Mouse (Mus musculus): ENCODE measurements around the gene Ccdc187. TPM values are rescaled to one million over a fixed set of nuclear protein-coding genes. Genes with fewer than 3 reads are reported as not detected.

The Ccdc187 gene
- polyA plus RNA-seq, 1 experiment from 2014 or later, result 0.05 TPM

- Histone ChIP-seq H3K9me3 (ENCODE audit: control insufficient read depth, low read length) (no peaks in the 10 kb centered on the region), H3K27ac (ENCODE audit: low read depth, low read length) (no peak overlapping the region; the same call in 1 of the 2 replicates), H3K4me3 (ENCODE audit: low read depth, low read length) (no peak overlapping the region), H3K36me3 (ENCODE audit: control insufficient read depth, insufficient read depth, low read length) (no peaks in the 10 kb centered on the region), H3K4me2 (no peak overlapping the region), H3K9ac (ENCODE audit: low read length) (no peak overlapping the region), H3K4me1 (ENCODE audit: control insufficient read depth, insufficient read depth, low read length) (peaks cover 11% of the 10 kb centered on the region), H3K27me3 (ENCODE audit: control insufficient read depth, insufficient read depth, low read length) (no peaks in the 10 kb centered on the region)
- DNase-seq (ENCODE audit: low spot score, missing footprints) (peak; percentile 90), ATAC-seq (ENCODE audit: low FRiP score) (peak; percentile 78)
- WGBS, result 31% methylated on average over 10 of the region's 10 CpGs
These were observed 15.4 kb upstream of the Ccdc187 start for GRCm38 (mm10) chr2:26309739-26310138.

GRCm38 (mm10) chr2:26306702-26307101, 12.3 kb upstream of the Ccdc187 start:
- H3K27me3 ChIP-seq (ENCODE audit: control insufficient read depth, insufficient read depth, low read length), result no peaks in the 10 kb centered on the region
- no peaks in the 10 kb centered on the region for H3K36me3 ChIP-seq (ENCODE audit: control insufficient read depth, insufficient read depth, low read length)
- no peak overlapping the region for H3K9ac ChIP-seq (ENCODE audit: low read length)
- DNase-seq (ENCODE audit: low spot score, missing footprints) (peak; percentile 33), ATAC-seq (ENCODE audit: low FRiP score) (no peak)
- H3K4me2 ChIP-seq, result no peak overlapping the region
- 87% methylated on average over 3 of the region's 3 CpGs for WGBS
- no peak overlapping the region for H3K27ac ChIP-seq (ENCODE audit: low read depth, low read length)
- H3K4me1 ChIP-seq (ENCODE audit: control insufficient read depth, insufficient read depth, low read length), result peaks cover 8% of the 10 kb centered on the region; the same call in 1 of the 2 replicates
- no peaks in the 10 kb centered on the region for H3K9me3 ChIP-seq (ENCODE audit: control insufficient read depth, low read length)
- H3K4me3 ChIP-seq (ENCODE audit: low read depth, low read length), result no peak overlapping the region

- no peak overlapping the region for H3K27ac ChIP-seq (ENCODE audit: low read depth, low read length)
- DNase-seq (ENCODE audit: low spot score, missing footprints) (peak; percentile 2), ATAC-seq (ENCODE audit: low FRiP score) (no peak)
- no peak overlapping the region for H3K4me2 ChIP-seq
- WGBS, result 83% methylated on average over 2 of the region's 2 CpGs
- no peaks in the 10 kb centered on the region for H3K36me3 ChIP-seq (ENCODE audit: control insufficient read depth, insufficient read depth, low read length)
- no peak overlapping the region for H3K9ac ChIP-seq (ENCODE audit: low read length)
- no peak overlapping the region for H3K4me3 ChIP-seq (ENCODE audit: low read depth, low read length)
- no peaks in the 10 kb centered on the region for H3K9me3 ChIP-seq (ENCODE audit: control insufficient read depth, low read length)
- no peaks in the 10 kb centered on the region for H3K27me3 ChIP-seq (ENCODE audit: control insufficient read depth, insufficient read depth, low read length)
- peaks cover 8% of the 10 kb centered on the region; the same call in 1 of the 2 replicates for H3K4me1 ChIP-seq (ENCODE audit: control insufficient read depth, insufficient read depth, low read length)
These were observed 11.2 kb upstream of the Ccdc187 start for GRCm38 (mm10) chr2:26305555-26305954.

DNA sequence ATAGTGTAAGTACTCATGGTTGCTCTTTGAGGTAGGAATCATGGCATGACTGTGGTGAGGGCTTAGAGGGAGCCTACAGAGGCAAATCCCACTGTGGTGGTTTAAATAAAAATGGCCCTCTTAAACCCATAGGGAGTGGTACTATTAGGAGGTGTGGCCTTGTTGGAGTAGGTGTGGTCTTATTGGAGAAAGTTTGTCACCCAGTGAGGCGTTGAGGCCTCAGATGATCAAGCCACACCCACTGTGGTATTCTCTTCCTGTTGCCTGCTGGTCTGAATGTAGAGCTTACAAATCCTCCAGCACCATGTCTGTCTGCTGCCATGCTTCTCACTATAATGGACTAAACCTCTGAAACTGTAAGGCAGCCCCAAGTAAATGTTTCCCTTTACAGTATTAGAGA, 10.4 kb upstream of the Ccdc187 start:
- whole genome bisulfite sequencing, result 80% methylated on average over 1 of the region's 1 CpGs

GRCm38 (mm10) chr2:26302005-26302503, 7.7 kb upstream of the Ccdc187 start:
- DNase-seq (ENCODE audit: low spot score, missing footprints) (no peak), ATAC-seq (ENCODE audit: low FRiP score) (no peak)
- no peaks in the 10 kb centered on the region for H3K9me3 ChIP-seq (ENCODE audit: control insufficient read depth, low read length)
- no peaks in the 10 kb centered on the region for H3K27me3 ChIP-seq (ENCODE audit: control insufficient read depth, insufficient read depth, low read length)
- no peak overlapping the region for H3K27ac ChIP-seq (ENCODE audit: low read depth, low read length)
- WGBS, result 87% methylated on average over 10 of the region's 10 CpGs
- no peak overlapping the region for H3K4me3 ChIP-seq (ENCODE audit: low read depth, low read length)
- H3K9ac ChIP-seq (ENCODE audit: low read length), result no peak overlapping the region
- H3K36me3 ChIP-seq (ENCODE audit: control insufficient read depth, insufficient read depth, low read length), result no peaks in the 10 kb centered on the region
- peaks cover 29% of the 10 kb centered on the region for H3K4me1 ChIP-seq (ENCODE audit: control insufficient read depth, insufficient read depth, low read length)
- no peak overlapping the region for H3K4me2 ChIP-seq

More for the DNA sequence above, 10.4 kb upstream of the Ccdc187 start:
- H3K4me2 ChIP-seq, result no peak overlapping the region
- peak; percentile 17 for DNase-seq (ENCODE audit: low spot score, missing footprints)
- no peak overlapping the region for H3K27ac ChIP-seq (ENCODE audit: low read depth, low read length)
- peaks cover 9% of the 10 kb centered on the region; the same call in 1 of the 2 replicates for H3K4me1 ChIP-seq (ENCODE audit: control insufficient read depth, insufficient read depth, low read length)
- H3K4me3 ChIP-seq (ENCODE audit: low read depth, low read length), result no peak overlapping the region
- H3K27me3 ChIP-seq (ENCODE audit: control insufficient read depth, insufficient read depth, low read length), result no peaks in the 10 kb centered on the region
- no peak for ATAC-seq (ENCODE audit: low FRiP score)
- H3K36me3 ChIP-seq (ENCODE audit: control insufficient read depth, insufficient read depth, low read length), result no peaks in the 10 kb centered on the region
- no peaks in the 10 kb centered on the region for H3K9me3 ChIP-seq (ENCODE audit: control insufficient read depth, low read length)
- no peak overlapping the region for H3K9ac ChIP-seq (ENCODE audit: low read length)

DNA sequence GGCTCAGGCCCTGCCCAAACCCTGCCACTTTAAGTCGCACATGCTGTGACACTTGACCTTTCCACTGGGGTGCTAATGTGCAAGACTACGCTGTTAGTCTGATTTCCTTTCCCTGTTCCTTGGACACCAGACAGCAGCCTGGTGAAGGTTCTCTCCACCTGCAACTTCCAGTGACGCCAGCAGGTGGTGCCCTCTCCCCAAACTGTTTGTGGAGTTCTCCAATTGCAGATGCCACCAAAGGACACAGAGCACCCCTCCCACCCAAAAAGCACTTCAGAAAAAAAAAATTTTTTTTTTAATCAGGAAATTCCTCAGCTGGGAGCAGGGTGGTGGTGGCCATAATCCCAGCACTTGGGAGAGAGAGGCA, 6.4 kb upstream of the Ccdc187 start:
- Histone ChIP-seq H3K36me3 (ENCODE audit: control insufficient read depth, insufficient read depth, low read length) (no peaks in the 10 kb centered on the region), H3K27me3 (ENCODE audit: control insufficient read depth, insufficient read depth, low read length) (no peaks in the 10 kb centered on the region), H3K27ac (ENCODE audit: low read depth, low read length) (no peak overlapping the region), H3K4me3 (ENCODE audit: low read depth, low read length) (no peak overlapping the region), H3K4me1 (ENCODE audit: control insufficient read depth, insufficient read depth, low read length) (peaks cover 32% of the 10 kb centered on the region), H3K9me3 (ENCODE audit: control insufficient read depth, low read length) (no peaks in the 10 kb centered on the region), H3K9ac (ENCODE audit: low read length) (no peak overlapping the region), H3K4me2 (no peak overlapping the region)
- peak; percentile 99 for DNase-seq (ENCODE audit: low spot score, missing footprints)
- 0% methylated on average over 3 of the region's 3 CpGs for WGBS
- no peak; the same call in 1 of the 2 replicates for ATAC-seq (ENCODE audit: low FRiP score)

DNA sequence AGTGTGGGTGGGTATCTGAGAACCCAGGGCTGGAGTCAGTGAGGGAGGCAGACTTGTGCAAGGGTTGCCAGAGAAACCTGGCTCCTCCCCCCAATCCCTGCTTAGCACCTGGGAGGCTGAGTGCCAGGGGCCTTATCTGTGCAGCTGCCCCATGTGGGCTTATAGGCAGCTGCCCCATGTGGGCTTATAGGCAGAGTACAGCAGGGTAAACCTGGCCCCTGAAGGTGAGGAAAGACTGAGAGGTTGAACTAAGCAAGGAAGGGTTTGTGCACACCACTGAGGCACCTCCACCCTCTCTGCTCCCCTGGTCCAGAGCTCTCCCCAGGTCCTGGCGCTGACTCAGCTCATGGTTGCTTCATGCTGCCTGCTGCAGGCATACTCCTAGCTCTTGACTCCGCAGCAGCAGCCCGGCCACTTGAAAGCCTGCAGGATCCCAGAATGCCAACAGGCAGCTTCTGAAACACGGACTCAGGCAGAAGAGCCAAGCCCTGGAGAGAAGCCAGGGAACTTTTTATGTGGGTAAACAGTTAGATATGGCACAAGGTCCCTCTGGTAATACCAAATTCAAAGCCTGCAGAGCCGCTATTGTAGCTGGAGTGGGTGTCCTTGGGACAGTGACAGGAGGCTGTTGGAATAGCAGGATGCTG, 5.9 kb upstream of the Ccdc187 start:
- 49% methylated on average over 5 of the region's 5 CpGs for WGBS
- Histone ChIP-seq H3K4me3 (ENCODE audit: low read depth, low read length) (no peak overlapping the region), H3K27me3 (ENCODE audit: control insufficient read depth, insufficient read depth, low read length) (no peaks in the 10 kb centered on the region), H3K36me3 (ENCODE audit: control insufficient read depth, insufficient read depth, low read length) (no peaks in the 10 kb centered on the region), H3K9ac (ENCODE audit: low read length) (no peak overlapping the region), H3K9me3 (ENCODE audit: control insufficient read depth, low read length) (no peaks in the 10 kb centered on the region), H3K27ac (ENCODE audit: low read depth, low read length) (no peak overlapping the region), H3K4me1 (ENCODE audit: control insufficient read depth, insufficient read depth, low read length) (peaks cover 32% of the 10 kb centered on the region), H3K4me2 (no peak overlapping the region)
- no peak for ATAC-seq (ENCODE audit: low FRiP score)
- no peak for DNase-seq (ENCODE audit: low spot score, missing footprints)

DNA sequence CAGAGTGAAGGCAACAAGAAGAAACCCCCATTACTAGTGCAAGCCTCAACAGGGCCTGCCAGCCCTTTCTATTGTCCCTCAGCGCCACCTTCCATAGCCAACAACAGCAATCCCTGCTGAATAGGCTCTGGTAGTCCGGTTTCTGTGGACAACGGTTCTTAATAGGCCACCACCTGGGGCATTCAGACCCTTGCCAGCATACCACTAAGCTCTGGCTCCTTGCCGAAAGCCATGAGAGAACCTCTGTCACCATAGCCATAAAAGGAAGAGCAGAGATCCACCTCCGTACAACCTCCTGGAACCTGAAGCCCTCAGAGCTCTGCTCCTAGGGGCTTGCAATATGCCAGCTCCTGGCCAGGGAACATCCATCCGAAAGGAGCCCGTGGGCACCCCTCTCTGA, 5.0 kb upstream of the Ccdc187 start:
- H3K36me3 ChIP-seq (ENCODE audit: control insufficient read depth, insufficient read depth, low read length), result no peaks in the 10 kb centered on the region
- no peak overlapping the region for H3K9ac ChIP-seq (ENCODE audit: low read length)
- no peaks in the 10 kb centered on the region for H3K27me3 ChIP-seq (ENCODE audit: control insufficient read depth, insufficient read depth, low read length)
- H3K9me3 ChIP-seq (ENCODE audit: control insufficient read depth, low read length), result no peaks in the 10 kb centered on the region
- no peak overlapping the region for H3K4me3 ChIP-seq (ENCODE audit: low read depth, low read length)
- H3K4me2 ChIP-seq, result no peak overlapping the region
- peaks cover 32% of the 10 kb centered on the region for H3K4me1 ChIP-seq (ENCODE audit: control insufficient read depth, insufficient read depth, low read length)
- WGBS, result 27% methylated on average over 7 of the region's 7 CpGs
- ATAC-seq (ENCODE audit: low FRiP score) (no peak), DNase-seq (ENCODE audit: low spot score, missing footprints) (peak; percentile 83)
- H3K27ac ChIP-seq (ENCODE audit: low read depth, low read length), result peak overlapping the region; percentile 69

- ATAC-seq (ENCODE audit: low FRiP score) (peak; percentile 67), DNase-seq (ENCODE audit: low spot score, missing footprints) (no peak)
- Histone ChIP-seq H3K4me1 (ENCODE audit: control insufficient read depth, insufficient read depth, low read length) (peaks cover 32% of the 10 kb centered on the region), H3K27me3 (ENCODE audit: control insufficient read depth, insufficient read depth, low read length) (no peaks in the 10 kb centered on the region), H3K9ac (ENCODE audit: low read length) (0 out of 2 replicates have a peak overlapping the region, but pooled peaks have one; percentile 31), H3K4me3 (ENCODE audit: low read depth, low read length) (no peak overlapping the region), H3K9me3 (ENCODE audit: control insufficient read depth, low read length) (no peaks in the 10 kb centered on the region), H3K27ac (ENCODE audit: low read depth, low read length) (peak overlapping the region; percentile 69), H3K36me3 (ENCODE audit: control insufficient read depth, insufficient read depth, low read length) (no peaks in the 10 kb centered on the region), H3K4me2 (peak overlapping the region; percentile 3; the same call in 1 of the 2 replicates)
- WGBS, result 11% methylated on average over 4 of the region's 4 CpGs
These were observed 4.5 kb upstream of the Ccdc187 start for GRCm38 (mm10) chr2:26298856-26299230.
